Mouse (Mus musculus): Measurements from ENCODE around the gene Eid1.

Eid1 gene

DNA sequence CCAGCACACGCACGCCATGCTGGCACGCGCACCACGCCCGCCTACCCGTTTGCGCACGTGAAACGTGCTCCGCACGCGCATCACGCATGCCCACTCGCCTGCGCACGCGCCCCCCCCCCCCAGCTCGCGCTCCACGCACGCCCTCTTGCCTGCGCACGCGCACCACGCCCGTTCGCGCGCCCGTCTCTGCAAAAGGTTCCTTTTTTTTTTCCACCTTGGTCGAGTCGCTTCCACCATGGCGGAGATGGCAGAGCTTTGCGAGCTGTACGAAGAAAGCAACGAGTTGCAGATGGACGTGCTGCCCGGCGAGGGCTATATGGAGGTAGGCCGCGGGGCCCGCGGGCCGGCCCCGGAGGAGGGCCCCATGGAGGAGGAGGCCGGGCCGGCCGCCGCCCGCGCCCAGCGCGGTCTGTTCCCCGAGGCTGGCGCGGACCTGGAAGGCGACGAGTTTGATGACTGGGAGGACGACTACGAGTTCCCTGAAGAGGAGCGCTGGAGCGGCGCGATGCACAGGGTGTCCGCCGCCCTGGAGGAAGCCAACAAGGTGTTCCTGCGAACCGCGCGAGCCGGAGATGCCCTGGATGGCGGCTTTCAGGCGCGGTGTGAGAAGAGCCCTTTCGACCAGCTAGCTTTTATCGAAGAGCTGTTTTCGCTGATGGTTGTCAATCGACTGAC, at the start of gene Eid1:
TSS of gene Eid1 (plus strand) at position 139 of the 675 bp plus-strand sequence.
- peak; percentile 89 for DNase-seq

DNA sequence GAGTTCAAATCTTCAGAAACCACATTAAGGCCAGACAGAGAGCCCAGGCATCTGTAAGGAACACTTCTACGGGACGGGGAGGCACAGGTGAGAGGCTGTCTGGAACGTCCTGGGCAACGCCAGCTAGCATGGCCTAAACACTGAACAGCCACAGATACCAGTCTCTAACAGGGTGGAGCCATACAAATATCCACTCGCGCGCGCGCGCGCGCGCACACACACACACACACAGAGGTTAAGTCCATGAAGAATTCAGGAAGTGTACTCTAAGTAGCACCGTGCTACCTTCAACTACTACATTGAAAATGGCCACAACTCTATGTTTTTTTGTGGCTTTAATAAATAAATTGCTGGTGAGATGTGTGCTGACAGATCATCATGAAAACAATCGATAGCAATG, 49.7 kb upstream of the Eid1 start:
- no peak for DNase-seq

DNA sequence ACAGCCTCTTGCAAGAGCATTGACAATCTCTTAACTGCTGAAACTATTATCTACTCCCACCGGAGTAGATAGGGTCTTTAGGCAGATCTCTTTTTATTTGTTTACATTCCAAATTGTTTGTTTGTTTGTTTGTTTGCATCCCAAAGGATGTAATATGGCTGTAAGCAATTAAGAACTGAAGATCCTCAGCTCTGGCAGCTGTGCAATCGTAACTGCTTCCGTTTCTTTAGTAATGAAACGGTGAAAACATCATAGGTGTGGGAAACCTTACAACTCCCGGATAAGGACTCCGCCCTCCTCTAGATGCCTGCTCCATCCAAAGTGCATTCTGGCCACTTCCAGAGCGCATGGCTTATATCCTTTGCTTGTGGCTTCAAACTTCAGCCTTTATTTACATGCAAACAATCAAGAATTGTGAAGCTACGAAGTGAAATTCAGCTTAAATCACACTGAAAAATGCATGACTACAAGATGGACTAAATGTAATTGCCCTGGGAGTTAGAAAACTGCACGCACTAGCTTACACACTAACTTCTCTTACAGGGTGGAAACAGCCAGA, 48.7 kb upstream of the Eid1 start:
- DNase-seq = no peak

DNA sequence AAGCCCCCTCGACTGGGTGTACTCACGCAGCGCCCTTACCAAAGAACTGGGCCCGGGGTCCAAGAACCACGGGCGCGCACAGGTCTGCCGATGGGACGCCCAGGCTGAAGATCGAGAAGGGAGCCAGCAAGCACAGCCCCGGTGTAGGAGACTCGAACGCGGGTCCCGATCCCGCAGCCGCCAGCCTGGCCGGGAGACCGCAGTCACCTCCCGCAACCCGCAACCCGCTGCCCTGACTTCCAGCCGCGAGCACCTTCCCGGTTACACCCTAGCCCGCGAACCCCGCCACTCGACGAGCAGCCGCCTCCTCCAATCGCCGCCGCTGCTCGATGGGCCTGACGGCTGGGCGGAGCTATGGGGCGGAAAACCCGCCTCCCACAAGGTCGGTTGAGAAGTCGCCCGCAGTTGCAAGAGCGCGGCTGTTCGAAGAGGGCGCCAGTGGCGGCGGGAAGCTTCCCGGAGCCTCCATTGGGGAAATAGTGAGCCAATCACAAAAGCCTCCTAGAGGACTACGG, 48.0 kb upstream of the Eid1 start, which contains the start of gene Cep152:
TSS of gene Cep152 (minus strand) at position 277 of the 515 bp plus-strand sequence.
- DNase-seq = peak; percentile 97

DNA sequence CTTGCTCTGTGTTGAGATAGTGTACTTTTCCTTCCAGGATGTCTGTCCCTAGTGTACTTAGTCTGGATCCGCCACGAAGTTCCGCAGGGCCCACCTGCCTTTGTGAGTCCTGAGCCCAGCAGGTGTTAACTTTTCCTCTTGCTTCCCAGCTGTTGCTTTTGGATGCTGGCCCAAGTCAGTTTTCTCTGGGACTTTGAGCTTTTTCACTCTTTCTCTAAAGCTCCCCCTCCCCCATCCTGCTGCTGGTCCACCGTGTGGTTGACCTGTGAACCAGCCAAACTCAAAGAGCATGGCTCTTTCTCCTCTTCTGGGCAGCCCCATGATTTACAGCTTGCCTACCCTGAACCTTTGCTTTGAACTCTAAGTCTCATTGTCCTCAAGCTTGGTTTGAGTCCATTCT, 46.4 kb upstream of the Eid1 start:
- DNase-seq = peak; percentile 25

DNA sequence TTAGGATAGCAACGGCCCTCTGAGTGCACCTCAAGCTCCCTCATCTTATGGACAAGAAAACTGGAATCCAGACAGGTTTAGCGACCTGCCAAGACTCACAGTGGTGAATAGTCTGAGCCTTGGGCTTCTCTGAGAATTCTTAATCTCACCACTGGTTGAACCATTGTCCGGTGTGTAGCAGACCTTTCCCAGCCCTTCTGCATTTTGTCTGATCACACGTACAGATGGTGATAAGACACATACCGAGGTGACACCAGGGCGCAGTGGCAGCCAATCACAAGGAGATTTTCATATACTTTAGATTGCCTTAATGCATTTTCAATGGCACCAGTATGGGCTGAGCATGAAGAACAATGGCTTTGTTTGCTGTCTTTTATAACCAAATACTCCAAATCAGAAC, 44.4 kb upstream of the Eid1 start:
- no peak for DNase-seq

DNA sequence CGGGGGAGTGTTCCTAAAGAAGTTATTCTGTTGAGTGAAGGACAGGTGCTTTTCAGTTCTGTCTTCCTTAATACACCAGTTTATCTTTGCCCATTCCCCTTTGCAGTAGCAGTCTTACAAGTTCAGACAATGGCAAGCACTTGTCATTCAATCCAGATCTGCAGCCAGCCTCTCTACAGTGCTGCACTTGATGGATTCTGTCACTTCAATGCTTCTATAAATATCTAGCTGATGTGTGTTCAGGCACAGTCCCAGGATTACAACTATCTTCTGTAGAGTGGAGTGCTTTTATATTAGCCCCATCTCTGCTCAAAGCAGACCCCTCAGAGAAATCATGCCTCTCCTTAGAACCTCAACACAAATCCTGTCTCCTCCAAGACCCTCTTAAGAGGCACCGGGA, 42.9 kb upstream of the Eid1 start:
- no peak for DNase-seq

DNA sequence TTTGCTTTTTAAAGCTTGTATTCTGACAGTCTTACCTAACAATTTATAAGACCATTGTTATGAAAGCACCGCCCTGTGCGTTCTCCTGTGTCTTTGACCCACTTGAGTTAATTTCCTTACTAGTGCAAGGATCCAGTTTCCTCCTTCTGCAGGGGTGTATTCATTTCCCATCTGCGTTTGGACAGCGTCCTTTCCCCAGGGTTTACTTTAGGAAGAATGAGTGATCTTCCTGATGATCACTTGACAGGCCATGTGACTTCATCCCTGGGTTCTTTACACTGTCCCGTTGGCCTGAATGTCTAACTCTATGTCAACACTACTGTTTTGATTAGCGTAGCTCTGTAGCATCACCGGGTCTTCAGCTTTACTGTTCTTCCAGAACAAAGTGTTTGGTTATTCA, 35.6 kb upstream of the Eid1 start:
- DNase-seq = no peak

DNA sequence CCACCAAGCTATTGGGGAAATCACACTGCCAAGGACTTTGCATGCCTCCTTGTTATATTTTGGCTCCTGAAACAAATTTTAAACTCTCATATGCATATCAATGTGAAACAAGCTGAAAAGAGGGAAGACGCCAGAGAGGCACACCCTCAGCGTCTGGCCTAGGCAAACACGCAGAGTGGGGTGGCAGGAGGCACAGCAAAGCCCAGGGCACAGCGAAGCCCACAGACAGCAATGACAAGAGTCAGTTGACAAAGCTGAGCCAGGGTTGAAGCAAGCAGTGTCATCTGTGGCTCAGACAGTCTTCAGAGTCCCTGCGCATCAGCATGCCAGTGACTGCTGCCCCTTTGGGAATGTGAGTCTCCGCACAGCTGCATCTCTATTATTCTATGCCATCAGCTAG, 28.0 kb upstream of the Eid1 start:
- no peak for DNase-seq

DNA sequence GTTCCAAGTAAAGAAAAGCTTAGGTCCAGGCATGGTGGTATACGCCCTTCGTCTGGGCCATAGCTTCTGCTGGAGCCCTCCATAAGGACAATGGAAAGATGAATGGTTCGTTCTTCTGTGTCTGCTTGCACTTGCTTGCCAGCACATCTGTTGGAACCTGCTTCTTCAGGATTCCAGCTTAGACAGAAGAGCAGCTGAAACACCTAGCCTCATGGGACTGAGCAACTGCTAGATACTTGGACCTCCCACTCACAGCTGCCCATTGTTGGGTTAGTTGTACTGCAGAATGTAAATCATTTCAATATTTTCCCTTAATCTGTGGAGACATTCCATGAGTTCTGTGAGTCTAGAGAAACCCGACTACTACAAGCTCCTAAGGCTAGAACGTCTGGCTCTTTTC, 22.9 kb upstream of the Eid1 start:
- no peak for DNase-seq

DNA sequence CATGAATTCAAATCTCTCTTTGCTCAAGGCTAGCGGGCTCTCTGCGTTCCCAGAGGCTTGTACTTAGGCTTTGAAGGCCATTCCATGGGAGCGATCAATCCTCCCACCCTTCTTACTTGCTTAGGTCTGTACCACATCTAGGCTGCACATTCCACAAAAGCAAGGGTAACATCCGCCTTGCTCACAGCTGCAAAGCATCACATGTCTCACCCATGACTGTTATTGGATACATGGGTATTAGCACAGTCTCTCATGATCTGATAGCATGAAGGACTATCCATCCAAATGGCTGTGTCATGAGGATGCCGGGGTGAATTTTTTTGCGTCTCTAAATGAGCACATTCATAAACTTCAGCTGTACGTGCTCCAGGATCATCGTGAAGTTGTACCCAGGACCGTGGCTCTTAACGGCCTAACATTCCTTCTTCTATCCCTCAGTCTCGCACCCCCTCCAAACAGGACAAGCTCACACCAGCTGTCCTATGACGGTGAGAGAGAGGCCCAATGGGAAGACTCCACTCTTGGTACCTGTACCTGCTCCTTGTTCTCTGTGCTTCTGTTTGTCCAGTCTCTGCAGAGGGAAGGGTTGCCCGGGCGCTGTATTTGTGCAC, 22.0 kb upstream of the Eid1 start:
- DNase-seq = no peak

DNA sequence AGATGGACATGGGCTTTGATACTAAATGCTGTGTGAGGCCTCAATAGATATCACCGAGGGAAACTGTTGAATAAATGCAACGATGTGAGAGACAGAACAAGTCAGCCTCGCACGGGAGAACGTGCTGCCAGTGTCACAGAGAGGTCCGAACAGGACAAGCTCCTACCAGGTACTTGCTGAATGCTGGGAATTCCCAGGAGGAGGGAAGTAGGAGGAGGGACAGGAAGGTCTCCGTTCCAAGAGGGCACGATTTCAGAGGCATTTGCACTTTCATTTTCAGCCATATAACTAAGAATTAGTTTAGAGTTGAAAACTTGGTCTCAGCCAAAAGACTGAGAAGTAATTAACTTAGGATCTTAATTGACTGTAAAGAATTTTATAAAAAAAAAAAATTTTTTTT, 21.3 kb upstream of the Eid1 start:
- no peak for DNase-seq

DNA sequence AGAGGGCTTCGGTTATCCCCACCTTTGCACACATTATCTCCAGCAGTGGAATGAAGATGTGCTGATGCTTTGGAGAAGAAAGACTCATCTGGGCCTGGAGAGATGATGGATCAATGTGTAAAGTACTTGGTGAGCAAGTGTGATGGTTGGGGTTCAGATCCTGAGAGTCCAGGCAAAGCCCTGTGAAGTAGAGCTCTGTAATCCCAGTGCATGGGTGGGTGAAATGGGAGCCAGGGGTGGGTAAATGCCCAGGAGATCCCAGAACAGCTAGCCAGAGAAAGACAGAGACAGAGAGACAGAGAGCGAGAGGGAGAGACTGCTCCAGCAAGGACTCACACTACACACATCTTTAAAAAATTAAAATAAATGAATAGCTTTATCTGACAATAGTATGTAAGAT, 19.6 kb upstream of the Eid1 start:
- DNase-seq = no peak

DNA sequence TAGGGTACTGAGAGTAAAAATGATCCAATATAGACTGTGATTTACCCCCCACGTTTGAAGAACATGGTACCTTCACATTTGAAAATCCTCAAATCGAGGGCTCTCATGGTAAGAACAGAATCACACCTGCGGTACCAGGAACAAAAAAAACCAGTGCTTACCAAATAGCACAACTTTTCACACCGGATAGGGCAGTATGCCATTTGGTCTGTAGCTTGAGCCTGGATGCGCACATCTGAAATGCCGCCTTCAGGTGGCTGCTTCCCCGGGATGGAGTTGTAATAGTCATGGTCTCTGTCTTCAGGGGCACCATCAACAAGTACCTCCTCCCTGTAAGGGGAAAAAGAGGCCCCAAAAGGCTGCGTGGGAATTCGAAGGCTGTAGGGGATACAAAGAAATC, 17.5 kb upstream of the Eid1 start:
- DNase-seq = no peak

DNA sequence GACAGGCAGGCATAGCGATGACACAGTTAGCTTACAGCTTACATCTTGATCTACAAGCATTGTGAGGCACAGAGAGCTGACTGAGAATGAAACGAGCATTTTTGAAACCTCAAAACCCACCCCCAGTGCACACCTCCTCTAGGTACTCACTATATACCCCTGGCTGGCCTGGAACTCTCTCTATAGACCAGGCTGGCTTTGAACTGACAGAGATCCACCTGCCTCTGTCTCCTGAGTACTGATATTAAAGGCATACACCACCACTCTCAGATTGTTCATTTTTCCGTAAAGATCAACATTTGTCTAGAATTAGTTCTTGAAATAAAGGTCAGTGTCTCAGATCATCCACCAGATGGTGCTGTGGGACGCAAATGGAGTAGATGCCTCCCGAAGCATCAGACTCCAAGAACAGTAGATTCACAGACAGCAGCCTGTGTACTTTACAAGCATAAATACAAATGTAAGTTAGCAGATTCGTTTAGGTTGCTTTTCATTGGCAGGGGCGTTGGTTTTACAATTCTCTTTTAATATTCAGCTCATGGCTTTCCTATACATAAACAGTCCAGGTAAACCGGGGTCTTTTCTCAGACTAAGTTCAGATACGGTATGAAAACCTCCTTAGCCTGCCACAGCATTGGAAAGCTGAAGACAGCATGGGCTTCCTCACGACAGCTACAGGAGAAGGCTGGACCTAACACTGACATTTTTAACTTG, 12.9 kb upstream of the Eid1 start:
- peak; percentile 47 for DNase-seq

DNA sequence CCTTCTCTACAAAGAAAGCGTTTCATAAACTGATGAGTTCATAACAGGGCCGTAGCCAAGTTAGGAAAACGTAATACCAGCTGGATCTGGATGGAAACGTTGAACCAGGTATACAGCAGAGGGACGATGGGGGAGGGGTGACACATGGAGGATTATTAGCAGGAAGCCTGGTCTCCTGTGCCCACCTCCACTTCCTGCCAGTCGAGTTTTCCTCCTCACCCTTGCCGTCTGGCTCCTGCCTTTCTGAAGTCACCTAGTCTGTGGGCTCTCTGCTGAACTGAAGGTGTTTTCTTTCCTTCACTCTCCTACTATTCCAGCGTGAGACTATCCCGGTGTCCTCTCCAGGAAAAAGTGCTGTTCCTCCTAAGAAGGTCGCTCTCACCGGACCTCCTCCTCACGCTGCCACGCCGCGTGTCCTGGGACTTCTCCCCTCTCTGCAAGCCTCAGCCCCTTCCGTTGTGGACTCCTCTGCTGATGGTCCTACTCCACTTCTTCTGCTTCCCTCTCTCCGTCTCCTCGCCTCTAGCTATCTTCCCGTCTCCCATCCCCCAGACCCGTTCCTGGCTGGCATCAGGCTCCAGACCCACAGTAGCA, 12.3 kb upstream of the Eid1 start:
- DNase-seq = no peak

DNA sequence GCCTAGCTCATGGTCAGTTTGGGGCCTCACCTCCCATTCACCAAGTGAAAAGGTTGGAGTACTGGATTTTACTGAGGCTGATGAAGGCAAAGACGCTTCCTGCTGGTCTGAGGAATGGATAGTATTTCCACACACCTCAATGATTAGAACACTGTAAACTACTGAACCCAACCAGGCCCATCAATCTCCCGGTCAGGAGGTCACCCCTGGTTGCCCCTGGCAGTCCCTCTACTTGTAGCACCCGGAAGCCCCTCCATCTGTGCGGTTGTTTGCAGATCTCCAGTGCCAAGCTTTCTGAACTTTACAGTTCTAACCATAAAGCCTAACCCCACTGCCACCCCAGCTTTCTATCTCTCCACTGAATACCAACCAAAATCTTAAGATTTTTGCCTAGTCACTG, 11.7 kb upstream of the Eid1 start:
- DNase-seq = no peak

DNA sequence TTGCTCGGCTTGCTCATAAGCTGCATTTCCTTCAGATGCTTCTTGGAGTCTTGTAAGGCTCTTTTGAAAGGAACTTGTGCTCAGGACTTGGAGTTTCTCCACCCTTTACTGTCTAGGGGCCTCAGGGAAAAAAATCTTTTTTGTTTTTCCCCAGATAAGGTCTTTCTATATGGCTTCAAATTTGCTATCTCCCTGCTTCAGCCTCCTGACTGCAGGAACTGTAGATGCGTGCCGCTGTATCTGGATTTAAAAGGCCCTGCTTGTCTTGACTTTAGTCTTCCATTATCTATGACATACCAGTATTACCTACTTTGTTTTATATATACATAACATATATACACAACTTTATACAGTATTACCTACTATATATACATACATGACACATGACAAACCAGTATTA, 10.4 kb upstream of the Eid1 start:
- DNase-seq = no peak

DNA sequence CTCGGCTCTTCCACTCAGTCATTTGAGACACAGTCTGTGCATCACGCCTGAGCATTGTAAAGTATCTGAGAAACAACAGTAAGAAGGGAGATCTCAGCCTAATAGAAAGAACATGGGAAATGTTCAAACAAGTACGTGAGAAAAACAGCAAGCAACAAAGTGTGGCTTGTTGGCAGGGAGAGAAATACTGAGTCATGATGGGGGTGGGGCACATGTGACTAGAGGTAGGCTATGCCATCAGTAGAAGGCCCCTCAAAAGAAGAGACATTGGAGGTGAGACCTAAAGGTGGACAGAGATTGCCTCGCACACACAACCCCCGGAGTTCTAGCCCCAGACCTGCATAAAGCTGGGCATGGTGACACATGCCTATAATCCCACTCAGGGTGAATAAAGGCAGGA, 7.7 kb upstream of the Eid1 start:
- no peak for DNase-seq

DNA sequence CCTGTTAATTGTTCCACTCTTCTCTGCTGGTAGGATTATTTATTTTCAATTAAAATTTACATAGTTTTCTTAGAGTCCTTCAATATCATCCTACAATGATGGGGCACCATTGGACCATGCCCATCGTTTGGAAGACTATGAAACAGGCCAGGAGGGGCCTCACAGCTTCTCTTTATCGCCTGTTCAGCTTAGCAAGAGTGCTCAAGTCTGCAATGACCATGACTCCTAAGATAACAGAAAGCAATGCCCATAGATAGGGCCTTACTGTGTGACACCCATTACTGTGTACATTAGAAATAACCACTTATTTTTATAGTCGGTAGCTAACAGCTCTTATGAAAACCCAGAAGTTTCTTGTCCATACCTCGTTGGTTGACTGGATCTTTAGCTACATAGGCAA, 7.0 kb upstream of the Eid1 start:
- DNase-seq = no peak

DNA sequence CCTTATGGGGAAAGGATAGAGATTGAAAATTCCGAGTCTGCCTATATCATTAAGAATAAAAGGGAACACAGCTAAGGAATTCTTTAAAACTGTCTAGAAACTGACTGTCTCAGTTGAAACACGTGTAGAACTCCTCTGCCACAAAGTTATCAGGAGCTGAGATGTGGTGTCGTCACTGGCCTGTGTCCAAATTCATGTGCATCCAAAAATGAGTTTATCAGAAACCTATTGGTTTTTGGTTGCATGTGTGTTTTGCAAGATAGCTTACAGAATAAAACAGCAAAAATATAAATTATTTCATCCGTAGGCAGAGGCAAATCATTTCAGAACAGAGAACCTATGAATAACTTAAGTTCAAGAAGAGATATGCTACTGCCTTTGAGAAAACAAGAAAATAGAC, 6.2 kb upstream of the Eid1 start:
- no peak for DNase-seq

DNA sequence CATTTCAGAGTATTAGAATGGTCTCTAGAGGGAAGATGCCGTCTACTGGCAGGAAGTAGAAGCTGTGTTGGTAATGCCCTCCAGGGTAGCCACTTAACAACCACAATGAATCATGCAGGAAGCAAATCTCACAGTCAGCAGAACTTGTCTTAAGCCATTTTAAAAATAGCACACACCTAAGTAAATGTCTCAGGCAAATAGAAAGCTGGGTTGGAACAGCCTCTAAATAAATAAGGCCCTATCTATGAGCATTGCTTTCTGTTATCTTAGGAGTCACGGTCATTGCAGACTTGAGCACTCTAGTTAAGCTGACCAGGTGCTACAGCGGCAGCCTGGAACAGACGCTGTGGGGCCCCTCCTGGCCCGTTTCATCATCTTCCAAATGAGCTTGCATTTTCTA, 5.7 kb upstream of the Eid1 start:
- DNase-seq = no peak

DNA sequence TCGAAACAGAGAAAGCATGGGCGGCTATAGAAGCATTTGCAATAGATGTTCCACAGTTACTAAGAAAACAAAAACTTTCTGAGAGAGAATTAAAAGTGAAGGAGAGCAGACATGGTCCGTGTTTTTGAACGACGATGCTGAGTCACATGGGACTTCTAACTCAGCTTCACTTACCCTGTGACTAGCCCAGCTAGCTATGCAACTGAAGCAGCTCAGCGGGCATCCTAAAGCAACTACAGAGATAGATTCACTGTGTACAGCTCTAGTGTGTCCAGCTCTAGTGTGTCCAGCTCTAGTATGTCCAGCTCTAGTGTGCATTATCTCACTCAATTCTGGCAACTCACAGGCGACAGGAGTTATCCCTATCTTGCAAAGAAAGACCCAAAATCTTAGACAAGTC, 5.2 kb upstream of the Eid1 start:
- no peak for DNase-seq

DNA sequence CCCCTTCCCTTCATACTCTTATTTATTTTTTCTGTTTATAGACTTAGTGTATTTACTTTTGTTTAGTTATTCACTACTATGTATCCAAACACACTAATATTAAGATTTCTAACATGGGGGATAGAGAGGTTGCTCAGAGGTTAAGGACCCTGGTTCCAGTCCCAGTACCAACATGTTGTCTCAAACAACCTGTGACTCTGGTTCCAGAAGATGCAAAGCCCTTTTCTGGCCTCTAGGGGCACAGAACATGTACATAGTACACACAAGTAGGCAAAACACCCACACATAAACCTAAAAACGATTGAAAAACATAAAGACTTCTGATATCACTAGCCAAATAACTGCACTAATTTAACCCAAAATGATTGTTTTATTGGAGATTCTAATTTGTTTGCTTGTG, 2.0 kb upstream of the Eid1 start:
- no peak for DNase-seq

Data from cerebellum, adult 11-12 months (tissue).